Mouse (Mus musculus): Measurements from ENCODE around the gene Vmn2r94. TPM values are rescaled to one million over a fixed set of nuclear protein-coding genes. Genes with fewer than 3 reads are reported as not detected.

Vmn2r94 gene
- polyA plus RNA-seq (2014; fragmentation: Illumina TruSeq; extraction: RNeasy Lipid Tissue Mini Kit (QIAGEN cat#74804); ENCODE audit: low read depth, low replicate concordance): not detected

GRCm38 (mm10) chr17:18277656-18278055, at the start of gene Vmn2r94:
Vmn2r94 (minus strand) TSS chr17:18277756.

GRCm38 (mm10) chr17:18297799-18298198, 20.2 kb upstream of the Vmn2r94 start, which contains the start of gene Vmn2r93:
Vmn2r93 (plus strand) TSS chr17:18298099.

Other genes starting within 250 kb of the Vmn2r94 start
- not detected for gene Vmn2r124, start 228.3 kb downstream of the Vmn2r94 start, polyA plus RNA-seq (2014; fragmentation: Illumina TruSeq; extraction: RNeasy Lipid Tissue Mini Kit (QIAGEN cat#74804); ENCODE audit: low read depth, low replicate concordance)
- not detected for gene Vmn2r91, start 192.7 kb downstream of the Vmn2r94 start, polyA plus RNA-seq (2014; fragmentation: Illumina TruSeq; extraction: RNeasy Lipid Tissue Mini Kit (QIAGEN cat#74804); ENCODE audit: low read depth, low replicate concordance)
- not detected for gene Vmn2r92, start 125.9 kb downstream of the Vmn2r94 start, polyA plus RNA-seq (2014; fragmentation: Illumina TruSeq; extraction: RNeasy Lipid Tissue Mini Kit (QIAGEN cat#74804); ENCODE audit: low read depth, low replicate concordance)
- not detected for gene Vmn2r93, start 20.3 kb upstream of the Vmn2r94 start, polyA plus RNA-seq (2014; fragmentation: Illumina TruSeq; extraction: RNeasy Lipid Tissue Mini Kit (QIAGEN cat#74804); ENCODE audit: low read depth, low replicate concordance)
- gene Vmn2r95, start 146.3 kb upstream of the Vmn2r94 start, polyA plus RNA-seq (2014; fragmentation: Illumina TruSeq; extraction: RNeasy Lipid Tissue Mini Kit (QIAGEN cat#74804); ENCODE audit: low read depth, low replicate concordance): not detected

All from sigmoid colon, adult 10 weeks (tissue).